Mouse (Mus musculus): Measurements from ENCODE around the gene Pip5k1b.

Pip5k1b gene

DNA sequence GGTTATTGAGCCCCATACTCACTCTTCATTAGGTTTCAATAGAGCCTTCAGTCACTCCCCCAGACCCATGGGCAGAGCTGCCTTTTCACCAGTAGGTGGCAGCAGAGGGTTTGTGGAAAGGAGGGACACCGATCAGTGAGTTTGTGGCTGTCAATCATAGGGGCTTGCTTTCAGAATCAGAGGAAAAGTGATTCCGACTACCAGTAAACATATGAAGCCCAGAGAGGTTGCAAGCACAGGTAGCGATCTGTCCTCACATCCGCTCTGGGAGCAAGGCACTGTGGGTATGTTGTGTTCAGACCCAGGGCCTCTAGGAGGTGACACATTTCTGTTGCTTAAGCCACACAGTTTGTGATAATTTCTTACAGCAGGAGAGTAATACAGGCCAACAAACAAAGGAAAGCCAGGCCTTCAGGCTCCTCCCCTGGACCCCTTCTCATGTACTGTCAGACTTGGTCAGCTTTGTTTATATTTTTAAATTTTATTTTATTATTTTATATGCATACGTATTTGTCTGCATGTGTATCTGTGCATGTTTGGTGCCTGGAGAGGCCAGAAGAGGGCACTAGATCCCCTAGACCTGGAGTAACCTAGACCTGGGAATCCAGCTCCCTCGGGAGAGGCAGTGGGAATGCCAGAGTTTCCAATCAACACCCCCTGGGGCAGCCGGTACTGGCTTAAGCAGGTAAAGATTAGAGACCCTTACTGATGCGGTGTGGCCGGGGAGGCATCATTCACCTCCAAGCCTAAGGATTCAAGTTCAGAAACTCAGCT is 254.5 kb downstream of the Pip5k1b start:
- DNase-seq = peak; percentile 63

DNA sequence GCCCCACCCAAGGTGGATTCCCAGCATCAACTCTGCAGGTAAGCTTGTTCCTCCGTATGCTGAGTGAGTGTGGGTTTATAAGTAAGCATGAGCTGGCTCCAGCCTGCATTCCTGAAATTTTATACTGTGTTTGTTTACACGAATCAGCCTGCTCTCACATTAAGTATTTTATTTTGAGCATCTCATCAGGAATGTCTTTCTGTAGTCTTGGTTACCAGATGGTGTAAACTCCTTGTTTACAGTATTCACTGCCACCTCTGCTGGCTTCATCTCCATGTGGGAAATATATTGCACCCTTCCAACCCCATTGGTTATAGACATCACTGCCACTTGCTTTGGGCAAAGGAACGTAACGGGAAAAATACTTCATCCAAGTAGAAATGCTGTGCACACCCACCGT is 262.1 kb downstream of the Pip5k1b start:
- DNase-seq = no peak

DNA sequence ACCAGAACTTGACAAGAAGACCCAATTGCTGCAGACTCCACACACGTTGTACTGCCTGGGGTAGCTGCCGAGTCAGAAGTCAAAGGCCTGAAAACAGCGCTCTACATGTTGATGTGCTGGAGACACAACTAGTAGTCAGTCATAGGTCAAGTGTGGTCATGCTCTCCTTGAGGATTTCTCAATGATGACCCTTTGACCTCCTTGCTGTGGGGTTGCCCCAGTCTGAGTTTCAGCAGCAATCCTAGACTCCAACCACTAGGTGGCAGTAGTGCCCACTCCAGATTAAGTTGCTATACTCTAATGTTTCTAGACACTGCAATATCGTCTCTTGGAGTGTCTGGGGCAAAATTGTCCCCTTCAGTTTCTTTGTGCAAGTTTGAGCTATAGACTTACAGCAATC is 271.5 kb downstream of the Pip5k1b start:
- DNase-seq = peak; percentile 46

DNA sequence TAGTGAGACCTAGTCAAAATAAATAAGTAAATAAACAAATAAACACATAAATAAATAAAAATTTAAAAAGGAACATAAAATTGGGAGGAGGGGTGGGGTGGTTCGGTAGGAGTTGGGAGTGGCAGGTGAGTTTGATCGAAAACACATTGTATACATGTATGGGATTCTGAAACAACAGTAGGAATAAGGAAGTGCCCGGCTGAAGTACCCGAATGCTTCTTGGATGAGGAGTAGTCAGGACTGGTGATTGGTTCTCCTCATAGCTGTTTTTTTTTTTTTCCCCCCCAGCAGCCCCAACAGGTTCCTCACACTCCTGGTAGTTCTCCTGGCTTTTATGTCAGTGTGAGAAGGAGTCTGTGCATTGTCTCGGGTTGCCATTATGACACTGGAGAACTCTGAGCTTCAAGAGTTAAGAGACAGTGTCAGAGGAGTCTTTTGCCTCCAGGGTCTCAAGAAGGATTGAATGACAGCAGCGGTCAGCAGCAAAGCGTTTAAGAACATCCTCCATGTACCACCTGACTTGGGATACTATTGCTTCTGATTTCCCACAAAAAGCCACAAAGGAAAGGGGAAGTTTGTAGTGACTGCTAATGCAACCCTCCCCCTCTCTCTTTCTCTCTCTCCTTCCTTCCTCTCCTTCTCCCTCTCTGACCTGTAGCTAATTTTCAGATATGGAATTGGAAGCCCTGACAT is 274.2 kb downstream of the Pip5k1b start:
- DNase-seq = no peak

DNA sequence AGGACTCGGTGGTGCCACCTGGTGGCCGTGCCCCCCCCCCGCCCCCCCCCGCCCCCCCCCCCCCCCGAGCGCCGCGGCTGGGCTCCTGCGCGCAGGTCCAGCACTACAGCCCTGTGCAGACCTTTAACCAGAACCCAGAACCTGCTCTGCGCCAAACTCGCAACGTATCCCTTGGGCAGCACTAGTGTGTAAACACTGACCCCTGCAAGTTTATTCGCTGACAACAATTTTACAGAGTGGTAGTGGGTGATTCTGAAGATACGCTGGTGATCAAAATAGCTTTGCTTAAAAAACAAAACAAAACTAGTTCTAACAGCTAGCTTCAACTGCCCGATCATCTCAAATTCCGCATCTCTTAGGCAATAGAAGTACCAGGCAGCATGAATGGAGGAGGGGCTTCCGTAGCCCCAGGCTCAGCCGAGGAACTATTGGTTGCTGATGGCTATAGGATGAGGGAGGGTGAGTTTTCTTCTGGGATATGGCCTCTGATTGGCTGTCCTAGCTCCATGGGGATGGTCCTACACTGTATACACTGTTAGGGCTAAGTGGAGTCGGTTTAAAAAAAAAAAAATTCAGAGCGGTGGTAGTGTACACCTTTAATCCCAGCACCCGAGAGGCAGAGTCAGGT is 275.0 kb downstream of the Pip5k1b start, which contains the start of gene Fxn:
Gene Fxn, minus strand, starts transcription at position 5 of the 628 bp plus-strand sequence.
- no peak for DNase-seq

DNA sequence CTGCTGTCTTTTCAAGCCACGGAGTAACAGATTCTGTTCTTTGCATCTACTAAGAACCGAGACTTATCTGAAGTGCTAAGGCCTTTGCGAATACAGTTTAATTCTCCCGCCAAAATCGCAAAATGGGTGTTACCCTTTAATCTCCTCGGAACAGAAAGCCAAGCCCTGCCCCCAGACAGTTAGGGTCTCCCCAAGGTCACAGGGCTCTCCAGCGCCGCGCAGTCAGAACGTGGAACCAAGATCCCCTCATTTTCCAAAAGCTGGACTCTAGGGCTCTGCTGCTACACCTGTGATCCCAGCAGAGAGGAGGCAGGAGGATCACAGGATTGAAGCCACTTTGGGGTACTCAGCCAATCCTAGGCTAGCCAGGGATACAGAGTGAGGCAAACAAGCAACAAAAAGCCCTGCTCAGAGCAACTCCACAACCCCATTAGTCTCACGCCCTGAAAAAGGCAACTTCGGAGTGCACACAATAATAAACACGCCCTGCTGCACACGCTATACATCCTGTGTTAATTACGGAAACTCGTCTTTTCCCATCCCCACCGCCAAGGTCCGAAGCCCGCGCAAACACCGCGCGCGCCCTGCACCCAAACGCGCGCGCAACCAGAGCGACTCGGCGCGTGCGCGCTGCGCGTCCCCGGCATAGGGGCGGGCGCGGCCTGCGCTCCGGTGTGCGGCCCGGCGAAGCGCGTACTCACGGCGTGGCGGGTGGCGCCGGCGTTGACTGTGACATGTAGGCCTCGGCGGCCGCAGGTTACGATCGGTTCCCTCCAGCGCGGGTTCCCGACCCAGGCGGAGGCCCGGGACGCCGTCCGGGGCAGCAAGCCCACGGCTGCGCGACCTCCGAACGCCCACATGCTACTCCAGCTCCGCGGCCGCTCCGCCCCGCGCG is 275.7 kb downstream of the Pip5k1b start:
- peak; percentile 88 for DNase-seq

DNA sequence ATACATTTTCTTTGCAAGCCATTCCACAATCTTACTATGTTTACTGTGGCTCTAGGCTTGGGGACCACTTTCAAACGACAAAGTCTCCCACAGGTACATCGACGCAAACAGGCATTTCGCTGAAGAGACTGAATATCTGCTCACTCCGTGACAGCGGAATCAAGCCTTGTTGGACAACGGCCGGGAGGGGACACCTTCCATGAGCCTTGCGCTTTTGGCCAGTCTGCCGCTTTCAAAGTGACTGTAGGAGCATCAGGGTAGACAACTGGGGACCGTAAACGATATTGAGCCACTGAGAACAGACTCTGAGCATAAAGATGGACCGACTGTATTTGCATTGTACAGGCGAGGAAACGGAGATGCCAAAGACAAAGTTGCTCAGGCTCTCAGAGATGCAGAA is 276.8 kb downstream of the Pip5k1b start:
- DNase-seq = no peak

DNA sequence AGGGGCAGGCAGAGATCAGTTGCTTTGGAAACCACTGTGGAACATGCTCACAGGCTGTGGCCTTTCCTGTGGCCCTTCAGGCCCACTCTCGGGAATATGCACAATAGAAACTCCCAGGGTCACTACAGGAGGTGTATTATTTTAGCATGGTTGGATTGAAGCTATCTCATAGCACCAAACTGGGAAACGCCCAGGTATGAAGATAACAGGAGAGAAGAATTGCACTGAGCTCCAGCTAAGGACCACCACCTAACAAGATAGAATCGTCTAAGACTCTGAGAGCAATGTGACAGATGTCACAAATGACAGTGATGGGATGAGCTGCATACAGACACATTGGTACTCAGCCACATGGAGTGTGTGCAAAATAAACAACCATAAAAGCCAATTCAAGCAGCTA is 281.4 kb downstream of the Pip5k1b start:
- no peak for DNase-seq

DNA sequence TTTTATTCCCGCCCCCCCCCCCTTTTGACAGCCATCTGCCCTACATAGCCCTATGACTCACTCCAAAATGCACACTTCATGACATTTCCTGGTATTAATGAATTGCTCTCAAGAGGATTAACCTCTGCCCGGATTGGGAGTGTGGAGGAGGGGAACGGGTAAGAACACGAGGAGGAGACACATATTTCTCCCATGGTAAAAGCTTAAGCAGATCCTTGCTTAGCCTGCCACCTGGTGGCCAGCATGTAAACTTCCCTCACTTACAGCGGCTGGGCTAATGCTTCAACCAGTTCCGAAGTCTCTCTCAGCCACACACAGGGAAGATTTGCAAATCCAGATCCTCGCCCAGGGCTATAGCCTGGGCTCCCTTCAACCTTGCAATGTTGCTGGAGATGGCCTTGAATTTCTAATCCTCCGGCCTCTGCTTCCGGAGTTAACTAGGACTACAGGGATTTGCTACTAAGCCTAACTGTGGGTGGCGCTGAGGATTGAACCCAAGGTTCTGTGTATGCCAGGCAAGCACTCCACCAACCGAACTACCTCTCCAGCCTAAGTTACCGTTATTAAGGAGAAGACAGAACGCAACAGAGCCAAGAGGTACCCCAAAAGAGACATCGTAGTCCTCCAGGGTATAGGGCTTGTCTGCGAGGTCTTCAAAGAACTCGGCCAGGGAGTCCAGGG is 283.8 kb downstream of the Pip5k1b start:
- DNase-seq = peak; percentile 76

DNA sequence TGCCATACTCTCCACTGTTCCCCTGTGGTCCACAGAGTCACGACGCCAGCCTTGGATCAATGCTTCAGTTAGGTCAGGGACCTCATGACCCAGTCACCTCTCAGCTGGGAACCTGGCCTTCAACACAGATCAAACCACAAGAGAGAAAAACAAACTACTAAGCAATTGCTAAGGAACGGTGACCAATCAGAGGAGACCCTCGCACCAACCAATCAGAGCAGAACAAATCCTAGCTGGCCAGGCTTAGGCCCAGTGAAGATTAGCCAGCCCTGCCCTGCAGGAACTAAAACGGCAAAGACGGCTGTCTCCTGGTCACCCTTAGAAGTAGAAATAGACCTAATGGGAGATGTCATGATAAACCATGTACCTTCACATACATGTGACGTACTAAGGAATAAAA is 284.3 kb downstream of the Pip5k1b start:
- no peak for DNase-seq

DNA sequence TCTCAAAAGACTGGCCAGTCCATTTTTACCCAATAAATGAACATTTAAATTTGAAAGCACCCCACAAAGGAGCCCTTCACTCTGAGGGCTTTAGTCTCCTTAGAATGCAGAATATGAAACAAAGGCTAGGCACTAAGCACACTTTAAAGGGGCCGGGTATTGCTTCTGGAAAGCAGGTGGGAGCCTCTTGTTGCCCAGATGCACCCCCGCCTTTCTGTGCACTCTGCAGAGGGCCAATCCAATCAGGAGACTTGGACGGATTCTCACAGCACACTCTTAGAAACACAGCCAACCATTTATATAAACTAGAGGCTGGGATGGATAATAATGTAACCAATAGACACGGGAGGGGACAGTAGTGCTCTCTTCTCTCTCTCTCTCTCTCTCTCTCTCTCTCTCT is 287.1 kb downstream of the Pip5k1b start:
- DNase-seq = no peak

DNA sequence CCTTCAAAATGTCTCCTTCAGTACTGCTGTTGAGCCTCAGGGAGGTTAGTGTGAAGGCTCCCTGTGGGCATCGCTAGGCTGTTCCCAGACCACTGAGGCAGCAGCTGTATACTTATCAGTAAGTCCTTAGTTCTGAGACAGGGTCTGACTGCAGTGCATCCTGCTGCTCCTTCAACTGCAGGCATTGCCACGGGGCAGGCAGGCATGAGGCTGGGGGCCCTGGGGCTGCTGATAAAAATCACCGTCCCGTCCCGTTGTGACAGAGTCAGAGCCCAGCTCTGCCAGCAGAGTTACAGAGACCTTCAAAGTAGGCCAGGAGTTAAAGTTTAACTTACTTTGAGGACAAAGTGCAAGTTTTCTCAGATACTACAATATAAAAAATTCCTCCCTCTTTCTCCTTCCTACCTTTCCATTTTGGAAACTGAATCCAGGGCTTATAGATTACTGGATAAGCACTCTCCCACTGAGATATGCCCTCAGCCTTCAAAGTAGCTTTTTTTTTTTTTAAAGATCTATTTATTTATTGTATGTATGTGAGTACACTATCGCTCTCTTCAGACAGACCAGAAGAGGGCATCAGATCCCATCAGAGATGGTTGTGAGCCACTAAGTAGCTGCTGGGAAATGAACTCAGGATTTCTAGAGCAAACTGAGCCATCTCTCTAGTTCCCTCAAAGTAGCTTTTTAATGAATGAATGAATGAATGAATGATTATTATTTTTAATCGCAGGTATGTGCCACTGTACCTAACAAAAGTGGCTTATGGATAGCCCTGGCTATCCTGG is 289.4 kb downstream of the Pip5k1b start:
- DNase-seq = no peak

DNA sequence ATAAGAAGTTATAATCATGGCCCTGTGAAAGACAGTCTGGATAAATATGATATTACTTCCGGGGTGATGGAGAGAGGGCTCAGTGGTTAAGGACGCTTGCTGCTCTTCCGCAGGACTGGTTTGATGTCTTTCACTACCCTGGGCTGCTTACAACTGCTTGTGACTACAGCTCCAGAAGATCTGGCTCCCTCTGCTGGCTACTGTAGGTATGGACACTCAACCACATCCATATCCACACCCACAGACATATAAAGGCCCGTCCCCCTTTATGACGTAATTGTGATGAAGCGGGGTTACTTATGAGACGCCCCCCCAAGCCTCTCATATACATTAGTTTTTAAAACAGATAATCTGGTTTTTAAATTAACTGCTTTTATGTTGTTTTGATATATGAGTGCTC is 290.7 kb downstream of the Pip5k1b start:
- peak; percentile 75 for DNase-seq

DNA sequence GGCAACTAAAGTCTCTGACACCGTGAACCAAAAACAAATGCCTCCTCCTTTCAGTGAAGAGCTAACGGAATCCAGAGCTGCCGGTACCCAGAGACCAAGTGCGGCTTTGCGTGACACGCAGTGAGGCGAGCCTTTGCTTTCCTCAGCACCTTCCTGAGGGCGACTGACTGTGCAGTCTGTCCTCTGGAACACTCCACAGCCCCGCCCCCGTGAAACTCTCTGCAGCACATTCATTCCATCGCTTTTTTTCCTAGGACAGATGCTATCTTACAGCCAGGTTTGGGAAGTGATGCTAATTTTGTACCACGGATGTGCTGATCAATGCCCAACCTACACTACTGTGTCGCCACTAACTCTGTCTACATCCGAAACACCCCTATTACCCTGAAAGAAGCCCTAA is 292.9 kb downstream of the Pip5k1b start:
- DNase-seq = no peak

DNA sequence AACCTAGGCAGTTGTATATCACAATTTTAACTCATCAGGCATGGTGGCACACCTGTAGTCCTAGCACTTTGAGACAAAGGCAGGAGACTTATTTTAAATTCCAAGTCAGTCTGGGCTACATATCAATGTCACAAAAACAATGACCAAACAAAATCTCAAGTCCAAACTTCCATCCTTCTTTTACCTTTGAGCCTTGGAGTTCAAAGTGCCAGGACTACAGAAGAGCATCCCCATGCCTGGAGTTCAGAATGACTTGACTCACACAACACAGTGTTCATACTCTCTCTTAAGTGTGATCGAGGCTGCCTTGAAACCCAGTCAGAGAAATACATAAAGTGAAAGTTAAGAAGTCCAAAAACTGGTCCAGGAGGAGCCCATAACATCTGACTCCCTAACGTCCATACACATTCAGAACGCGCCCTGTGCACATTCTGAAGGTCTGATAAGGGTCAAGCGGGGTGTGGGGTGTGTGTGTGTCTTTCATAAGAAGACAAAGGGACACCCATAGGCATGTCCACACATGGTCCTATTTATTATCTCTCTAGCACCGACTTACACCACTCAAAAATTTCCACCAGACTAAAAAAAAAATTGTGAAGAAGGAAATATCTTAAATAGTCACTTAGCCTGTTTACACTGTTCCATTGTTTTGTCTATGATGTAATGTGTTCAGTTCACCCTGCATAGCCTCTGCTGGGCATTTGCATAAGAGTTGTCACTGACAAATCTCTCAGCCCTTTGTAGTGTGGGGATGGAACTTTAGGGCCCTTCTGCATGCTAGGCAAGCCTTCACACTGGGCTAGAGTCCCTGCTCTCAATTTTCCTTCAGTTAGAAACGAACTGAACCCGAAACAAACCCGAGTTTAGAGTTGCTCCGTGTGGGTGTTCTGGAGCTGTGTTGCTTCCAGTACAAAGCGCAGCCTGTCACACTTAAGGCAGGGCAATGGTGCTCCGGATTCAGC is 296.0 kb downstream of the Pip5k1b start:
- DNase-seq = no peak

DNA sequence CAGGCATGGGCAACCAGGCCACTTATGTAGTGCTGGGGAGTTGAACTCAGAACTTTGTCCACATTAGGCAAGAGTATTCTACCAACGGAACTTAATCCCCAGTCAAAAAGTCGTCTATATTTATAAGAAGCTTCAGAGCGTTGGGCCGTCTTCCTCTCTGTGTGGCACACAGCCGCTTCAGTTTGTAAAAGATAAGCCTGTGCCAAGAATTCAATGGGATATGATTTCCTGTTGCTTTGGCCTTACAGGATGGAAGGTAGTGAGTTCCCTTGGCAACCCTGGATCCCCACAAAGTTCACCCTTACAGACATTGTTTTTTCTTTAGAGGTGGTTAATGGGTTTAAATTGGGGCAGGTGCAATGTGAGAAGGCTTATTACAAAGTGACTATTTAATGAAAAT is 297.3 kb downstream of the Pip5k1b start:
- DNase-seq = no peak

DNA sequence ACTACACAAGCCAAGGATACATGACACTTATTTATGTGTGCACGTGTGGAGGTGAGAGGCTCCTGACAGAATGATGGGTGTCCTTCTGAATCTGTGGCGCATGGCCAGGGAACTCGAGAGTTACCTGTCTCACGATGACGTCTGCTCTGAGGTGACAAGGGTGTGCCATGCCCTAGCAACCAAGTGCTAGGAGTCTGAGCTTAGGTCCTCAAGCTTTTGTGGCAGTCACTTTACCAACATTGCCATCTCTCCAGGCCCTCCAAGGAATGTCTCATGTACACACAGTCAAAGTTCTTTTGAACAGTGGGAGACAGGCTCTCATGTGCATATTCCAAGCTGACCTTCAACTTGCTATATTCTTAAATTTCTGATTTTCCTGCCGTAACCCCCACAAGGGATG is 297.7 kb downstream of the Pip5k1b start:
- no peak for DNase-seq

DNA sequence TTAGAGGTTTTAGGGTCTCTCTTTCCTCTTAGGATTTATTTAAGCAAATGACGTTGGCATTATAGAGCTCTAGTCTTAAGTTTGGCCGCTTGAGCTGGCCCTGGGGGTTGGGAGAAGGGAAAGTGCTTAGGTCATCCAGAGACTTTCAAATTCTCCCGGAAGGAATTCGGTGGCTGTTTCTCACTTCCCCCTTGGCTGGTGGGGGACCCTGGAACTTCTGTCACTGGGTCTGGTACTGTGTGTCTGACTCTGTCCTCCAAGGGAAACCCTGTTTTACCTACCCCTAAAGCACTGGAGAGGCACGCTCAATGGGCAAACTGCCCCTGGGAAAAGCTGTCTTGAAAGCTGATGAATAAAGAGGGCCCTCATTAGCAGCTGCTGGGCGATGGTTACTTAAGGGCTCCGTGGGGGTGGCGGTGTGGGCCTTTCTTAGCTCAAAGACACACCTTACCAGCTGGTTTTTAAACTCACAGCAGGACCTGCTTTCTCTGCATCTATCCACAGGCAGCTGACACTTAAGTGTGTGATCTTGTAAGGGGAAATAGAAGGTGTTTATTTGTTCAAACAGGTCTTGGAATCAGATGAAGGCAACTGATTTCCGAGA is 301.9 kb downstream of the Pip5k1b start:
- DNase-seq = no peak

DNA sequence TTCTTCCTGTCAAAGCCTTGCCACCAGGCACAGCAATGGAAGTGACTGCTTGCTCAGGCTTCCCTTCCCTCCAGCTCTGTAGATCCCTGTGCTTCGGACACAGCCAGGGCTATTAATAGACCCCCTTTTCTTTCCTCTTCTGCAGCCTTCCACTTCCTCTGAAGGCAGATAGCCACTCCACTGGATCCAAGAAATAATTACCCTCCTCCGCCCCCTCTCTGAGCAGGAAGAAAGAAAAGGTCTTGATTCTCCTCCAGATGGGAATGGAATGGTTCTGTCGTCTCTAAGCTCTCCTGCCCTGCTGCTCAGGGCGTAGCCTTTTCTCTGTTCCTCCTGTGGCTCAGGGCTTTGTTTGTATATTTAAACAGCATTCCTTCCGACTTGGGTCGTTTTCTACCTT is 303.8 kb downstream of the Pip5k1b start:
- no peak for DNase-seq

All from cerebellum, adult 8-10 months (tissue).